Mouse (Mus musculus): ENCODE measurements around the gene Usp46. TPM values are rescaled to one million over a fixed set of nuclear protein-coding genes. Genes with fewer than 3 reads are reported as not detected.
A peak's percentile ranks its signal among the peaks of the same experiment; 100 is the strongest.

Usp46 gene
- total RNA-seq (2017), result 1.8 to 10.5 TPM (median 5.8 TPM) in 3 replicates

GRCm38 (mm10) chr5:74067831-74068713 is at the start of gene Usp46:
Usp46 (minus strand) TSS chr5:74068431.
- ATAC-seq (replicated peaks; ENCODE audit: insufficient number of reproducible peaks, low FRiP score, low TSS enrichment, poor library complexity, severe bottlenecking), result peak; percentile 45

- no peak for ATAC-seq (replicated peaks; ENCODE audit: insufficient number of reproducible peaks, low FRiP score, low TSS enrichment, poor library complexity, severe bottlenecking)
Measured at GRCm38 (mm10) chr5:74113961-74114689, 45.9 kb upstream of the Usp46 start.

GRCm38 (mm10) chr5:74105445-74105844 is 37.2 kb upstream of the Usp46 start:
- ATAC-seq (replicated peaks; ENCODE audit: insufficient number of reproducible peaks, low FRiP score, low TSS enrichment, poor library complexity, severe bottlenecking), result no peak

- no peak for ATAC-seq (replicated peaks; ENCODE audit: insufficient number of reproducible peaks, low FRiP score, low TSS enrichment, poor library complexity, severe bottlenecking)
Measured at GRCm38 (mm10) chr5:74101761-74102160, 33.5 kb upstream of the Usp46 start.

GRCm38 (mm10) chr5:74099046-74099445 is 30.8 kb upstream of the Usp46 start:
- no peak for ATAC-seq (replicated peaks; ENCODE audit: insufficient number of reproducible peaks, low FRiP score, low TSS enrichment, poor library complexity, severe bottlenecking)

- no peak for ATAC-seq (replicated peaks; ENCODE audit: insufficient number of reproducible peaks, low FRiP score, low TSS enrichment, poor library complexity, severe bottlenecking)
Measured at GRCm38 (mm10) chr5:74097854-74098220, 29.6 kb upstream of the Usp46 start.

- ATAC-seq (replicated peaks; ENCODE audit: insufficient number of reproducible peaks, low FRiP score, low TSS enrichment, poor library complexity, severe bottlenecking), result no peak
Measured at GRCm38 (mm10) chr5:74097116-74097853, 29.1 kb upstream of the Usp46 start.

GRCm38 (mm10) chr5:74096060-74096459 is 27.8 kb upstream of the Usp46 start:
- ATAC-seq (replicated peaks; ENCODE audit: insufficient number of reproducible peaks, low FRiP score, low TSS enrichment, poor library complexity, severe bottlenecking), result no peak

- no peak for ATAC-seq (replicated peaks; ENCODE audit: insufficient number of reproducible peaks, low FRiP score, low TSS enrichment, poor library complexity, severe bottlenecking)
Measured at GRCm38 (mm10) chr5:74095611-74096010, 27.4 kb upstream of the Usp46 start.

GRCm38 (mm10) chr5:74094841-74095437 is 26.7 kb upstream of the Usp46 start:
- no peak for ATAC-seq (replicated peaks; ENCODE audit: insufficient number of reproducible peaks, low FRiP score, low TSS enrichment, poor library complexity, severe bottlenecking)

- ATAC-seq (replicated peaks; ENCODE audit: insufficient number of reproducible peaks, low FRiP score, low TSS enrichment, poor library complexity, severe bottlenecking), result no peak
Measured at GRCm38 (mm10) chr5:74093556-74094428, 25.6 kb upstream of the Usp46 start.

- peak; percentile 100 for ATAC-seq (replicated peaks; ENCODE audit: insufficient number of reproducible peaks, low FRiP score, low TSS enrichment, poor library complexity, severe bottlenecking)
Measured at GRCm38 (mm10) chr5:74092833-74093555, 24.8 kb upstream of the Usp46 start.

GRCm38 (mm10) chr5:74092481-74092832 is 24.2 kb upstream of the Usp46 start:
- no peak for ATAC-seq (replicated peaks; ENCODE audit: insufficient number of reproducible peaks, low FRiP score, low TSS enrichment, poor library complexity, severe bottlenecking)

GRCm38 (mm10) chr5:74089643-74090042 is 21.4 kb upstream of the Usp46 start:
- ATAC-seq (replicated peaks; ENCODE audit: insufficient number of reproducible peaks, low FRiP score, low TSS enrichment, poor library complexity, severe bottlenecking), result no peak

- no peak for ATAC-seq (replicated peaks; ENCODE audit: insufficient number of reproducible peaks, low FRiP score, low TSS enrichment, poor library complexity, severe bottlenecking)
Measured at GRCm38 (mm10) chr5:74081756-74082155, 13.5 kb upstream of the Usp46 start.

GRCm38 (mm10) chr5:74078861-74079615 is 10.8 kb upstream of the Usp46 start:
- no peak for ATAC-seq (replicated peaks; ENCODE audit: insufficient number of reproducible peaks, low FRiP score, low TSS enrichment, poor library complexity, severe bottlenecking)

GRCm38 (mm10) chr5:74078400-74078799 is 10.2 kb upstream of the Usp46 start:
- ATAC-seq (replicated peaks; ENCODE audit: insufficient number of reproducible peaks, low FRiP score, low TSS enrichment, poor library complexity, severe bottlenecking), result no peak

All from monocyte, adult 5-6 weeks (primary cell).